Mouse (Mus musculus): ENCODE results near the gene Pigc.

Gene Pigc

GRCm38 (mm10) chr1:161968589-161969407 is at the start of gene Pigc:
Gene Pigc, plus strand, starts transcription at chr1:161969186.
- DNase-seq (ENCODE audit: inconsistent age in 2 of 2, low spot score in 1 of 2) = peak; percentile 94 to 98

GRCm38 (mm10) chr1:161919594-161919993 is 49.4 kb upstream of the Pigc start:
- DNase-seq (ENCODE audit: inconsistent age in 2 of 2, low spot score in 1 of 2) = no peak

GRCm38 (mm10) chr1:161920475-161921454 is 48.2 kb upstream of the Pigc start:
- DNase-seq (ENCODE audit: inconsistent age in 2 of 2, low spot score in 1 of 2) = no peak

GRCm38 (mm10) chr1:161921928-161922327 is 47.1 kb upstream of the Pigc start:
- no peak for DNase-seq (ENCODE audit: inconsistent age in 2 of 2, low spot score in 1 of 2)

GRCm38 (mm10) chr1:161924321-161924720 is 44.7 kb upstream of the Pigc start:
- no peak for DNase-seq (ENCODE audit: inconsistent age in 2 of 2, low spot score in 1 of 2)

GRCm38 (mm10) chr1:161925281-161925805 is 43.6 kb upstream of the Pigc start:
- DNase-seq (ENCODE audit: inconsistent age in 2 of 2, low spot score in 1 of 2) = peak in 1 of 2 experiments; percentile 34

GRCm38 (mm10) chr1:161927976-161928375 is 41.0 kb upstream of the Pigc start:
- DNase-seq (ENCODE audit: inconsistent age in 2 of 2, low spot score in 1 of 2) = no peak

GRCm38 (mm10) chr1:161931313-161931712 is 37.7 kb upstream of the Pigc start:
- DNase-seq (ENCODE audit: inconsistent age in 2 of 2, low spot score in 1 of 2) = no peak

GRCm38 (mm10) chr1:161931817-161932216 is 37.2 kb upstream of the Pigc start:
- no peak for DNase-seq (ENCODE audit: inconsistent age in 2 of 2, low spot score in 1 of 2)

- no peak for DNase-seq (ENCODE audit: inconsistent age in 2 of 2, low spot score in 1 of 2)
These were observed 36.7 kb upstream of the Pigc start for GRCm38 (mm10) chr1:161932286-161932685.

GRCm38 (mm10) chr1:161942082-161942481 is 26.9 kb upstream of the Pigc start:
- no peak for DNase-seq (ENCODE audit: inconsistent age in 2 of 2, low spot score in 1 of 2)

GRCm38 (mm10) chr1:161951009-161951779 is 17.8 kb upstream of the Pigc start:
- DNase-seq (ENCODE audit: inconsistent age in 2 of 2, low spot score in 1 of 2) = no peak

GRCm38 (mm10) chr1:161952599-161952998 is 16.4 kb upstream of the Pigc start:
- DNase-seq (ENCODE audit: inconsistent age in 2 of 2, low spot score in 1 of 2) = no peak

- no peak for DNase-seq (ENCODE audit: inconsistent age in 2 of 2, low spot score in 1 of 2)
These were observed 13.1 kb upstream of the Pigc start for GRCm38 (mm10) chr1:161955846-161956245.

- no peak for DNase-seq (ENCODE audit: inconsistent age in 2 of 2, low spot score in 1 of 2)
These were observed 10.7 kb upstream of the Pigc start for GRCm38 (mm10) chr1:161957964-161958950.

- peak in 1 of 2 experiments; percentile 51 for DNase-seq (ENCODE audit: inconsistent age in 2 of 2, low spot score in 1 of 2)
These were observed 6.3 kb upstream of the Pigc start for GRCm38 (mm10) chr1:161962465-161963377.

GRCm38 (mm10) chr1:161967936-161968335 is 1.1 kb upstream of the Pigc start:
- DNase-seq (ENCODE audit: inconsistent age in 2 of 2, low spot score in 1 of 2) = no peak

- DNase-seq (ENCODE audit: inconsistent age in 2 of 2, low spot score in 1 of 2) = no peak
These were observed 1.9 kb downstream of the Pigc start for GRCm38 (mm10) chr1:161970874-161971273.

All from adrenal gland, adult (tissue).